Mouse (Mus musculus): Measurements from ENCODE around the gene Adamtsl1.

- TF ChIP-seq CTCF (conservative IDR thresholded peaks at IDR 0.05; ENCODE audit: insufficient read depth, insufficient read length, low read depth, low read length) (no peak), POLR2A (IDR thresholded peaks at IDR 0.05; ENCODE audit: low read depth, low read length) (no peak)
These were observed 406.5 kb downstream of the Adamtsl1 start for GRCm38 (mm10) chr4:85920474-85920873.

Data from kidney, adult 2 months (tissue).